Mouse (Mus musculus) layer of hippocampus, adult 8-10 months (tissue): Measurements from ENCODE around the gene Stac3. TPM values are rescaled to one million over a fixed set of nuclear protein-coding genes. Genes with fewer than 3 reads are reported as not detected.

Experiments used
- DNase-seq, 2 experiments: peaks; one replicate each; pipeline ENCODE4 v3.0.0; 2022; ENCODE audit warnings: low spot score in 2 of 2
- total RNA-seq, 4 experiments: library from RNA; stranded (reverse); gene quantifications; 2 replicates each; pipeline ENCODE4 v1.2.4; 2022

Gene Stac3
- total RNA-seq, 4 experiments from 2014 or later, result 2.1 to 3.5 (median 2.8) TPM

GRCm38 (mm10) chr10:127522088-127522581, 20.6 kb downstream of the Stac3 start, which contains the start of gene Shmt2:
Gene Shmt2 (minus strand): TSS chr10:127522444.
- DNase-seq, result peak; percentile 81 to 87

GRCm38 (mm10) chr10:127524646-127525255, 23.3 kb downstream of the Stac3 start:
- no peak for DNase-seq

- DNase-seq, result no peak
Observed at GRCm38 (mm10) chr10:127526048-127526447, 24.6 kb downstream of the Stac3 start.

GRCm38 (mm10) chr10:127526681-127527080, 25.2 kb downstream of the Stac3 start:
- no peak for DNase-seq

- no peak for DNase-seq
Observed at GRCm38 (mm10) chr10:127527481-127527880, 26.0 kb downstream of the Stac3 start.

- DNase-seq, result no peak
Observed at GRCm38 (mm10) chr10:127530945-127531344, 29.5 kb downstream of the Stac3 start.

GRCm38 (mm10) chr10:127531548-127531947, 30.1 kb downstream of the Stac3 start:
- no peak for DNase-seq

- no peak for DNase-seq
Observed at GRCm38 (mm10) chr10:127534036-127534928, 32.8 kb downstream of the Stac3 start, which contains the start of gene Nxph4. Gene Nxph4 (minus strand): TSS chr10:127534559.

GRCm38 (mm10) chr10:127534929-127535384, 33.5 kb downstream of the Stac3 start:
- no peak for DNase-seq

GRCm38 (mm10) chr10:127536586-127537314, 35.3 kb downstream of the Stac3 start:
- DNase-seq, result peak in 1 of 2 experiments; percentile 48

- peak; percentile 70 to 87 for DNase-seq
Observed at GRCm38 (mm10) chr10:127537854-127538583, 36.5 kb downstream of the Stac3 start.

- no peak for DNase-seq
Observed at GRCm38 (mm10) chr10:127541510-127541909, 40.0 kb downstream of the Stac3 start.

- peak; percentile 52 to 72 for DNase-seq
Observed at GRCm38 (mm10) chr10:127542084-127542483, 40.6 kb downstream of the Stac3 start.

GRCm38 (mm10) chr10:127542720-127543119, 41.2 kb downstream of the Stac3 start:
- DNase-seq, result no peak

- no peak for DNase-seq
Observed at GRCm38 (mm10) chr10:127543916-127544315, 42.4 kb downstream of the Stac3 start.

GRCm38 (mm10) chr10:127544375-127544774, 42.9 kb downstream of the Stac3 start:
- DNase-seq, result no peak

- DNase-seq, result no peak
Observed at GRCm38 (mm10) chr10:127546505-127546904, 45.0 kb downstream of the Stac3 start.

- DNase-seq, result no peak
Observed at GRCm38 (mm10) chr10:127548236-127548635, 46.8 kb downstream of the Stac3 start.

- DNase-seq, result no peak
Observed at GRCm38 (mm10) chr10:127549892-127550291, 48.4 kb downstream of the Stac3 start.

GRCm38 (mm10) chr10:127555703-127556102, 54.2 kb downstream of the Stac3 start:
- no peak for DNase-seq

- no peak for DNase-seq
Observed at GRCm38 (mm10) chr10:127557397-127557796, 55.9 kb downstream of the Stac3 start.
